In genomic region chr2:178313539-178313938, GRCm38 (mm10) we compare ENCODE assay signal across 29 mouse cellular contexts.
"Had no signal": no experiment of that assay in that cellular context is flagged by ENCODE, and none has a peak within 500 bp of the region (broad histone marks: within the 10 kb centered on the region; RNA-seq: fewer than 3 reads in every experiment).

No protein-coding gene starts in this region.

- H3K4me1 ChIP-seq: limb, embryonic 13.5 days; limb, embryonic 15.5 days; liver, embryonic 12.5 days; liver, embryonic 13.5 days; liver, embryonic 15.5 days; lung, embryonic 15.5 days; megakaryocyte, embryonic 14.5 days; midbrain, embryonic 10.5 days; midbrain, embryonic 12.5 days; midbrain, embryonic 15.5 days had no signal

- DNase-seq: left cerebral cortex, postnatal 4 days; liver; liver, embryonic 13.5 days; liver, postnatal 0 days; lung, adult 18-20 months; lung, adult 2 months; lung, embryonic 14.5 days; lung, postnatal 10 days; lung, postnatal 14 days; lung, postnatal 36 days; lung, postnatal 4 days; midbrain, embryonic 14.5 days had no signal

- H3K9ac ChIP-seq: limb, embryonic 12.5 days; limb, embryonic 13.5 days; limb, embryonic 15.5 days; liver, embryonic 12.5 days; liver, embryonic 13.5 days; liver, embryonic 14.5 days; liver, embryonic 15.5 days; liver, postnatal 0 days; lung, embryonic 14.5 days; lung, embryonic 15.5 days; midbrain, embryonic 12.5 days; midbrain, embryonic 13.5 days; midbrain, embryonic 15.5 days; neural tube, embryonic 12.5 days; neural tube, embryonic 13.5 days had no signal

- H3K27me3 ChIP-seq: limb, embryonic 12.5 days; limb, embryonic 13.5 days; limb, embryonic 15.5 days; liver, embryonic 12.5 days; liver, embryonic 13.5 days; liver, embryonic 15.5 days; lung, embryonic 15.5 days; megakaryocyte, embryonic 14.5 days; midbrain, embryonic 12.5 days; midbrain, embryonic 13.5 days; midbrain, embryonic 15.5 days; neural tube, embryonic 12.5 days; neural tube, embryonic 13.5 days had no signal

- H3K36me3 ChIP-seq: limb, embryonic 10.5 days; limb, embryonic 12.5 days; limb, embryonic 13.5 days; limb, embryonic 15.5 days; liver, embryonic 12.5 days; liver, embryonic 13.5 days; liver, embryonic 15.5 days; lung, embryonic 15.5 days; midbrain, embryonic 10.5 days; midbrain, embryonic 12.5 days; midbrain, embryonic 15.5 days; neural tube, embryonic 12.5 days had no signal

- H3K4me3 ChIP-seq: limb, embryonic 10.5 days; limb, embryonic 12.5 days; limb, embryonic 13.5 days; limb, embryonic 15.5 days; liver, embryonic 12.5 days; liver, embryonic 13.5 days; liver, embryonic 15.5 days; lung, embryonic 15.5 days; megakaryocyte, embryonic 14.5 days; midbrain, embryonic 10.5 days; midbrain, embryonic 12.5 days; midbrain, embryonic 13.5 days; midbrain, embryonic 15.5 days; myocyte; neural tube, embryonic 12.5 days; neural tube, embryonic 13.5 days had no signal

- H3K27ac ChIP-seq: limb, embryonic 10.5 days; limb, embryonic 12.5 days; limb, embryonic 13.5 days; limb, embryonic 15.5 days; liver, embryonic 12.5 days; liver, embryonic 13.5 days; liver, embryonic 14.5 days; liver, embryonic 15.5 days; lung, embryonic 15.5 days; macrophage; midbrain, embryonic 10.5 days; midbrain, embryonic 12.5 days; midbrain, embryonic 13.5 days; midbrain, embryonic 15.5 days; neural tube, embryonic 12.5 days; neural tube, embryonic 13.5 days had no signal
